Comparison of ENCODE assay signal across 17 mouse cellular contexts in genomic region chr8:11341111-11341566, GRCm38 (mm10). TPM values are rescaled to one million over a fixed set of nuclear protein-coding genes. Genes with fewer than 3 reads are reported as not detected.
A peak's percentile ranks its signal among the peaks of the same experiment; 100 is the strongest.
DNase-seq lines count a peak whose midpoint lies in the region; ATAC-seq and TF ChIP-seq lines count a peak whose summit lies in the region.
"Had no signal": no experiment of that assay in that cellular context is flagged by ENCODE, and none has a peak within 500 bp of the region (broad histone marks: within the 10 kb centered on the region; RNA-seq: fewer than 3 reads in every experiment).

No protein-coding gene starts in this region.

- no peak overlapping the region for H3K4me2 ChIP-seq in neural tube, embryonic 13.5 days
- no peak overlapping the region for H3K4me2 ChIP-seq in neural tube, embryonic 15.5 days
- no peak overlapping the region for H3K4me2 ChIP-seq in heart, embryonic 16.5 days (ENCODE audit: low read depth, low read length)
- H3K4me2 ChIP-seq in stomach, postnatal 0 days (replicated peaks; ENCODE audit: low read depth) = no peak overlapping the region
- H3K4me2 ChIP-seq in forebrain, embryonic 15.5 days (replicated peaks) = no peak overlapping the region
- H3K4me2 ChIP-seq: hindbrain, embryonic 12.5 days; limb, embryonic 12.5 days; midbrain, embryonic 11.5 days had no signal

- no peak for TF ChIP-seq CTCF in kidney, adult 2 months (conservative IDR thresholded peaks at IDR 0.05; ENCODE audit: insufficient read depth, insufficient read length, low read depth, low read length)
- no peak for TF ChIP-seq CTCF in stomach, postnatal 0 days (IDR thresholded peaks at IDR 0.05; ENCODE audit: low read depth)

- peaks cover 39% of the 10 kb centered on the region for H3K4me1 ChIP-seq in kidney, adult 2 months (ENCODE audit: control insufficient read depth, insufficient read depth, low read length)
- H3K4me1 ChIP-seq in neural tube, embryonic 13.5 days (replicated peaks) = peaks cover 16% of the 10 kb centered on the region; the same call in 1 of the 2 replicates
- H3K4me1 ChIP-seq in neural tube, embryonic 15.5 days = peaks cover 16% of the 10 kb centered on the region
- H3K4me1 ChIP-seq in heart, embryonic 16.5 days (ENCODE audit: control insufficient read depth, insufficient read depth, low read length) = peaks cover 45% of the 10 kb centered on the region
- 0 out of 2 replicates have a peak, but pooled peaks cover 6% of the 10 kb centered on the region for H3K4me1 ChIP-seq in stomach, postnatal 0 days (replicated peaks; ENCODE audit: control insufficient read depth, insufficient read depth)
- 0 out of 2 replicates have a peak, but pooled peaks cover 5% of the 10 kb centered on the region for H3K4me1 ChIP-seq in forebrain, embryonic 15.5 days

- H3K36me3 ChIP-seq in kidney, adult 2 months (ENCODE audit: control insufficient read depth, insufficient read depth, low read length) = no peaks in the 10 kb centered on the region
- no peaks in the 10 kb centered on the region for H3K36me3 ChIP-seq in neural tube, embryonic 13.5 days
- no peaks in the 10 kb centered on the region for H3K36me3 ChIP-seq in neural tube, embryonic 15.5 days
- H3K36me3 ChIP-seq in heart, embryonic 16.5 days (ENCODE audit: control insufficient read depth, insufficient read depth) = no peaks in the 10 kb centered on the region; the same call in 1 of the 2 replicates
- no peaks in the 10 kb centered on the region for H3K36me3 ChIP-seq in stomach, postnatal 0 days (ENCODE audit: control insufficient read depth, insufficient read depth, low read length)
- no peaks in the 10 kb centered on the region for H3K36me3 ChIP-seq in forebrain, embryonic 15.5 days
- H3K36me3 ChIP-seq: hindbrain, embryonic 12.5 days; limb, embryonic 12.5 days had no signal

- H3K9me3 ChIP-seq in neural tube, embryonic 13.5 days = no peaks in the 10 kb centered on the region
- H3K9me3 ChIP-seq in neural tube, embryonic 15.5 days (replicated peaks) = no peaks in the 10 kb centered on the region
- no peaks in the 10 kb centered on the region for H3K9me3 ChIP-seq in heart, embryonic 16.5 days (replicated peaks; ENCODE audit: control insufficient read depth, low read length)
- no peaks in the 10 kb centered on the region for H3K9me3 ChIP-seq in stomach, postnatal 0 days (ENCODE audit: control insufficient read depth, low read length)
- no peaks in the 10 kb centered on the region for H3K9me3 ChIP-seq in forebrain, embryonic 15.5 days
- H3K9me3 ChIP-seq: hindbrain, embryonic 12.5 days; limb, embryonic 12.5 days had no signal

- 39% methylated on average over 3 of the region's 3 CpGs for WGBS in kidney, adult 2 months
- 82% methylated on average over 3 of the region's 3 CpGs for WGBS in neural tube, embryonic 13.5 days
- WGBS in neural tube, embryonic 15.5 days = 85% methylated on average over 3 of the region's 3 CpGs
- 43% methylated on average over 3 of the region's 3 CpGs for WGBS in heart, embryonic 16.5 days
- 56% methylated on average over 3 of the region's 3 CpGs for WGBS in stomach, postnatal 0 days
- WGBS in forebrain, embryonic 15.5 days = 89% methylated on average over 3 of the region's 3 CpGs

- H3K27ac ChIP-seq in kidney, adult 2 months (ENCODE audit: insufficient read depth, low read depth, low read length) = peak overlapping the region; percentile 3; the same call in 1 of the 2 replicates
- 0 out of 2 replicates have a peak overlapping the region, but pooled peaks have one; percentile 7 for H3K27ac ChIP-seq in neural tube, embryonic 13.5 days (replicated peaks)
- H3K27ac ChIP-seq in neural tube, embryonic 15.5 days (replicated peaks) = no peak overlapping the region; the same call in 1 of the 2 replicates
- peak overlapping the region; percentile 69 for H3K27ac ChIP-seq in heart, embryonic 16.5 days (ENCODE audit: low read length)
- 0 out of 2 replicates have a peak overlapping the region, but pooled peaks have one; percentile 24 for H3K27ac ChIP-seq in stomach, postnatal 0 days (replicated peaks)
- no peak overlapping the region for H3K27ac ChIP-seq in forebrain, embryonic 15.5 days (replicated peaks)
- H3K27ac ChIP-seq: hindbrain, embryonic 12.5 days; left cerebral cortex, adult 2 months; limb, embryonic 12.5 days had no signal

- DNase-seq in kidney, adult 2 months = no peak
- DNase-seq in kidney, adult 11 months = no peak
- DNase-seq in stomach, postnatal 0 days (ENCODE audit: low spot score) = no peak
- DNase-seq in thymus, adult 18-20 months = no peak
- DNase-seq: cerebellum, postnatal 14 days; gastrocnemius, postnatal 10 days; right cerebral cortex, adult 18-20 months; spleen, adult 18-20 months; thymus, postnatal 36 days had no signal

- no peak for TF ChIP-seq POLR2A in kidney, adult 2 months (IDR thresholded peaks at IDR 0.05; ENCODE audit: low read depth, low read length)

- no peaks in the 10 kb centered on the region for H3K27me3 ChIP-seq in kidney, adult 2 months (replicated peaks; ENCODE audit: control insufficient read depth, insufficient read depth, low read length)
- H3K27me3 ChIP-seq in neural tube, embryonic 13.5 days = no peaks in the 10 kb centered on the region
- no peaks in the 10 kb centered on the region for H3K27me3 ChIP-seq in neural tube, embryonic 15.5 days (replicated peaks)
- H3K27me3 ChIP-seq in heart, embryonic 16.5 days (ENCODE audit: control insufficient read depth, insufficient read depth, low read length) = no peaks in the 10 kb centered on the region
- H3K27me3 ChIP-seq in stomach, postnatal 0 days (ENCODE audit: control insufficient read depth, insufficient read depth, low read length) = no peaks in the 10 kb centered on the region
- H3K27me3 ChIP-seq in forebrain, embryonic 15.5 days = no peaks in the 10 kb centered on the region
- H3K27me3 ChIP-seq: hindbrain, embryonic 12.5 days; limb, embryonic 12.5 days had no signal

- H3K4me3 ChIP-seq in kidney, adult 2 months (ENCODE audit: insufficient read depth, low read depth, low read length) = no peak overlapping the region
- H3K4me3 ChIP-seq in neural tube, embryonic 13.5 days = no peak overlapping the region
- H3K4me3 ChIP-seq in neural tube, embryonic 15.5 days (replicated peaks) = no peak overlapping the region
- no peak overlapping the region for H3K4me3 ChIP-seq in heart, embryonic 16.5 days (ENCODE audit: low read length)
- H3K4me3 ChIP-seq in stomach, postnatal 0 days (ENCODE audit: low read depth, low read length) = no peak overlapping the region
- H3K4me3 ChIP-seq in forebrain, embryonic 15.5 days = no peak overlapping the region
- H3K4me3 ChIP-seq: hindbrain, embryonic 12.5 days; left cerebral cortex, adult 2 months; limb, embryonic 12.5 days had no signal

- no peak for ATAC-seq in neural tube, embryonic 13.5 days (ENCODE audit: low read depth)
- ATAC-seq in neural tube, embryonic 15.5 days (ENCODE audit: low FRiP score) = no peak
- no peak for ATAC-seq in heart, embryonic 16.5 days (replicated peaks; ENCODE audit: extremely low read depth, insufficient read depth, low FRiP score)
- no peak for ATAC-seq in stomach, postnatal 0 days (ENCODE audit: low FRiP score, low TSS enrichment)
- no peak for ATAC-seq in forebrain, embryonic 15.5 days (replicated peaks)

- no peak overlapping the region for H3K9ac ChIP-seq in neural tube, embryonic 13.5 days
- no peak overlapping the region for H3K9ac ChIP-seq in neural tube, embryonic 15.5 days (replicated peaks)
- H3K9ac ChIP-seq in heart, embryonic 16.5 days (ENCODE audit: low read length) = no peak overlapping the region
- H3K9ac ChIP-seq in stomach, postnatal 0 days (ENCODE audit: low read length) = no peak overlapping the region
- H3K9ac ChIP-seq in forebrain, embryonic 15.5 days (replicated peaks) = no peak overlapping the region
- H3K9ac ChIP-seq: hindbrain, embryonic 12.5 days; limb, embryonic 12.5 days had no signal

- no peak for TF ChIP-seq EP300 in stomach, postnatal 0 days (optimal IDR thresholded peaks at IDR 0.05)

RNA-seq across cellular contexts. Expression of gene Col4a1, which starts 28.5 kb away (rescaled TPM):
- 216 and 304 TPM in 2 replicates for polyA plus RNA-seq in kidney, adult 2 months (2012; rRNA removed)
- polyA plus RNA-seq in neural tube, embryonic 13.5 days (2015; fragmentation: Nextera tagmentation; extraction: Ambion mirVana) = 101 and 108 TPM in 2 replicates
- polyA plus RNA-seq in neural tube, embryonic 15.5 days (2015; fragmentation: Nextera tagmentation; extraction: Ambion mirVana) = 79.3 and 96.2 TPM in 2 replicates
- 213 and 274 TPM in 2 replicates for polyA plus RNA-seq in heart, embryonic 16.5 days (2015; fragmentation: Nextera tagmentation; extraction: Ambion mirVana)
- 96.3 and 99.0 TPM in 2 replicates for polyA plus RNA-seq in stomach, postnatal 0 days (2015; fragmentation: Nextera tagmentation; extraction: Ambion mirVana)
- polyA plus RNA-seq in forebrain, embryonic 15.5 days (2015; fragmentation: Nextera tagmentation; extraction: Ambion mirVana) = 61.4 and 67.6 TPM in 2 replicates

RNA-seq across cellular contexts. Expression of gene Col4a2, which starts 28.5 kb away (rescaled TPM):
- 75.6 and 83.5 TPM in 2 replicates for polyA plus RNA-seq in kidney, adult 2 months (2012; rRNA removed)
- polyA plus RNA-seq in neural tube, embryonic 13.5 days (2015; fragmentation: Nextera tagmentation; extraction: Ambion mirVana) = 47.5 and 52.5 TPM in 2 replicates
- polyA plus RNA-seq in neural tube, embryonic 15.5 days (2015; fragmentation: Nextera tagmentation; extraction: Ambion mirVana) = 35.4 and 43.7 TPM in 2 replicates
- 80.1 and 105 TPM in 2 replicates for polyA plus RNA-seq in heart, embryonic 16.5 days (2015; fragmentation: Nextera tagmentation; extraction: Ambion mirVana)
- 43.4 and 47.2 TPM in 2 replicates for polyA plus RNA-seq in stomach, postnatal 0 days (2015; fragmentation: Nextera tagmentation; extraction: Ambion mirVana)
- 28.7 and 32.4 TPM in 2 replicates for polyA plus RNA-seq in forebrain, embryonic 15.5 days (2015; fragmentation: Nextera tagmentation; extraction: Ambion mirVana)

Comparison
In these comparisons a context has a peak if more than half of its experiments do, and no peak if none do; other contexts are left out.
1. H3K27ac ChIP-seq: peak in kidney, adult 2 months (single experiment), neural tube, embryonic 13.5 days (single experiment), heart, embryonic 16.5 days (single experiment) and stomach, postnatal 0 days (single experiment); none in neural tube, embryonic 15.5 days (single experiment) and forebrain, embryonic 15.5 days (single experiment).